Mouse (Mus musculus): ENCODE results near the gene Snx8.

GRCm38 (mm10) chr5:140373711-140374110, 15.4 kb downstream of the Snx8 start:
- no peak for TF ChIP-seq EP300 (IDR thresholded peaks at IDR 0.05; ENCODE audit: insufficient read depth, low read depth, low read length)
- TF ChIP-seq POLR2A (IDR thresholded peaks at IDR 0.05; ENCODE audit: insufficient read depth, low read length), result no peak
- no peak for TF ChIP-seq CTCF (IDR thresholded peaks at IDR 0.05; ENCODE audit: low read depth, low read length)

Data from ES-Bruce4 (cell line).